Mouse (Mus musculus): ENCODE measurements around the gene Fut2. TPM values are rescaled to one million over a fixed set of nuclear protein-coding genes. Genes with fewer than 3 reads are reported as not detected.

Fut2 gene
- polyA plus RNA-seq, 1 experiment = not detected

- no peak for TF ChIP-seq CTCF (IDR thresholded peaks at IDR 0.05; ENCODE audit: control insufficient read depth, insufficient read depth, low read length)
- no peak for TF ChIP-seq POLR2A (IDR thresholded peaks at IDR 0.05; ENCODE audit: borderline replicate concordance, control insufficient read depth, low read depth, low read length)
- Histone ChIP-seq H3K27ac (ENCODE audit: control insufficient read depth, insufficient read depth, low read depth, low read length, poor library complexity) (peak overlapping the region; percentile 48), H3K4me1 (ENCODE audit: control insufficient read depth, insufficient read depth, low read length) (peaks cover 11% of the 10 kb centered on the region), H3K4me3 (replicated peaks; ENCODE audit: control insufficient read depth, low read depth, low read length) (peak overlapping the region; percentile 60)
- under 1% methylated on average over 21 of the region's 21 CpGs for WGBS
Observed at GRCm38 (mm10) chr7:45705443-45705864, 39.3 kb upstream of the Fut2 start.

- TF ChIP-seq POLR2A (IDR thresholded peaks at IDR 0.05; ENCODE audit: borderline replicate concordance, control insufficient read depth, low read depth, low read length) (no peak), CTCF (IDR thresholded peaks at IDR 0.05; ENCODE audit: control insufficient read depth, insufficient read depth, low read length) (no peak)
- peaks cover 11% of the 10 kb centered on the region for H3K4me1 ChIP-seq (ENCODE audit: control insufficient read depth, insufficient read depth, low read length)
- H3K27ac ChIP-seq (ENCODE audit: control insufficient read depth, insufficient read depth, low read depth, low read length, poor library complexity) = peak within 1 kb of the TSS; percentile 48
- H3K4me3 ChIP-seq (replicated peaks; ENCODE audit: control insufficient read depth, low read depth, low read length) = peak within 1 kb of the TSS; percentile 60
- WGBS = under 1% methylated on average over 36 of the region's 36 CpGs
Observed at GRCm38 (mm10) chr7:45704730-45705442, 38.7 kb upstream of the Fut2 start, which contains the start of gene Dbp. Gene Dbp (plus strand): TSS chr7:45705088.

GRCm38 (mm10) chr7:45704046-45704559 lies 37.9 kb upstream of the Fut2 start:
- no peak for TF ChIP-seq CTCF (IDR thresholded peaks at IDR 0.05; ENCODE audit: control insufficient read depth, insufficient read depth, low read length)
- no peak for TF ChIP-seq POLR2A (IDR thresholded peaks at IDR 0.05; ENCODE audit: borderline replicate concordance, control insufficient read depth, low read depth, low read length)
- 1% methylated on average over 13 of the region's 13 CpGs for whole genome bisulfite sequencing
- Histone ChIP-seq H3K27ac (ENCODE audit: control insufficient read depth, insufficient read depth, low read depth, low read length, poor library complexity) (peak overlapping the region; percentile 35; the same call in 1 of the 2 replicates), H3K4me1 (ENCODE audit: control insufficient read depth, insufficient read depth, low read length) (peaks cover 10% of the 10 kb centered on the region), H3K4me3 (replicated peaks; ENCODE audit: control insufficient read depth, low read depth, low read length) (peak overlapping the region; percentile 10)

DNA sequence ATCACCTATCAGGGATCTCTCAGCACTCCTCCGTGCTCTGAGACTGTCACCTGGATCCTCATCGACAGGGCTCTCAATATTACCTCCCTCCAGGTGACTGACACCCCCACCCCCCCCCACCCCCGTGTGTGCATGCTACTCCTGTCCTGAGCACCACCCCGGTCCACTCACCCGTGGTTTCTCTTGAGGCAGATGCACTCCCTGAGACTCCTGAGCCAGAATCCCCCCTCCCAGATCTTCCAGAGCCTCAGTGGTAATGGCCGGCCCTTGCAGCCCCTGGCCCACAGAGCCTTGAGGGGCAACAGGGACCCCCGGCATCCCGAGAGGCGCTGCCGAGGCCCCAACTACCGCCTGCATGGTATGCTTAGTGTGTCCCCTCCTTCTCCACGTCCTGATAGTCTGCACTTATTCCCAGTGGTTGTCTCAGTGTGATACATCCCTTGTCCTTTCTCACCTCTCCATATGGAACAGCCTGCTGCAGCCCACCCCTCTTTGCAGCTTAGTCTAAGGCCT lies 37.4 kb upstream of the Fut2 start:
- Histone ChIP-seq H3K4me1 (ENCODE audit: control insufficient read depth, insufficient read depth, low read length) (peaks cover 8% of the 10 kb centered on the region), H3K4me3 (replicated peaks; ENCODE audit: control insufficient read depth, low read depth, low read length) (no peak overlapping the region), H3K27ac (ENCODE audit: control insufficient read depth, insufficient read depth, low read depth, low read length, poor library complexity) (no peak overlapping the region)
- TF ChIP-seq CTCF (IDR thresholded peaks at IDR 0.05; ENCODE audit: control insufficient read depth, insufficient read depth, low read length) (no peak), POLR2A (IDR thresholded peaks at IDR 0.05; ENCODE audit: borderline replicate concordance, control insufficient read depth, low read depth, low read length) (no peak)
- 44% methylated on average over 12 of the region's 12 CpGs for WGBS

- Histone ChIP-seq H3K4me3 (replicated peaks; ENCODE audit: control insufficient read depth, low read depth, low read length) (no peak overlapping the region), H3K27ac (ENCODE audit: control insufficient read depth, insufficient read depth, low read depth, low read length, poor library complexity) (no peak overlapping the region), H3K4me1 (ENCODE audit: control insufficient read depth, insufficient read depth, low read length) (peaks cover 2% of the 10 kb centered on the region; the same call in 1 of the 2 replicates)
- TF ChIP-seq POLR2A (IDR thresholded peaks at IDR 0.05; ENCODE audit: borderline replicate concordance, control insufficient read depth, low read depth, low read length) = no peak
- TF ChIP-seq CTCF (IDR thresholded peaks at IDR 0.05; ENCODE audit: control insufficient read depth, insufficient read depth, low read length) = no peak
- WGBS = 89% methylated on average over 17 of the region's 17 CpGs
Observed at GRCm38 (mm10) chr7:45702809-45703520, 36.8 kb upstream of the Fut2 start.

- WGBS = 86% methylated on average over 11 of the region's 11 CpGs
- no peak overlapping the region for H3K27ac ChIP-seq (ENCODE audit: control insufficient read depth, insufficient read depth, low read depth, low read length, poor library complexity)
- peaks cover 2% of the 10 kb centered on the region; the same call in 1 of the 2 replicates for H3K4me1 ChIP-seq (ENCODE audit: control insufficient read depth, insufficient read depth, low read length)
- no peak overlapping the region for H3K4me3 ChIP-seq (replicated peaks; ENCODE audit: control insufficient read depth, low read depth, low read length)
- TF ChIP-seq CTCF (IDR thresholded peaks at IDR 0.05; ENCODE audit: control insufficient read depth, insufficient read depth, low read length) (no peak), POLR2A (IDR thresholded peaks at IDR 0.05; ENCODE audit: borderline replicate concordance, control insufficient read depth, low read depth, low read length) (no peak)
Observed at GRCm38 (mm10) chr7:45702316-45702715, 36.1 kb upstream of the Fut2 start.

DNA sequence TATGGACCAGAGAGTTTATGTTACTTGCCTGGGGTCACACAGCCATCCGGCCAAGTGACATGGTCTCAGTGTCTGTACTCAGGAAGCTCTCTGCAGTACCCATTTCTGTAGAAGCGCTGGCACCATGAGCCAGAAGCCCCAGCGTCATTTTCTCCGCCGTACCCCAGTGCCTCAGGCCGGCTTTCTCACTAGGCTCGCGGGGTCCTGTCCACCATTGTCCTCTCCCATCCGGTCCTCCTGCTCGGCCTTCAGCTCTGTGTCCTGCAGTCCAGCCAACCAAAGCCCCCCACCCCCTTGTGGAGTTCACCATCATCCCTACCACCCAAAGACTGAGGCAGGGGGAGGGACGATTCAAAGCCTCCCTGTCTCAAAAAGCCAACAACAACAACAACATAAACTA lies 35.4 kb upstream of the Fut2 start:
- TF ChIP-seq CTCF (IDR thresholded peaks at IDR 0.05; ENCODE audit: control insufficient read depth, insufficient read depth, low read length) = no peak
- no peak for TF ChIP-seq POLR2A (IDR thresholded peaks at IDR 0.05; ENCODE audit: borderline replicate concordance, control insufficient read depth, low read depth, low read length)
- 88% methylated on average over 11 of the region's 11 CpGs for WGBS
- Histone ChIP-seq H3K4me1 (ENCODE audit: control insufficient read depth, insufficient read depth, low read length) (no peaks in the 10 kb centered on the region; the same call in 1 of the 2 replicates), H3K4me3 (replicated peaks; ENCODE audit: control insufficient read depth, low read depth, low read length) (no peak overlapping the region), H3K27ac (ENCODE audit: control insufficient read depth, insufficient read depth, low read depth, low read length, poor library complexity) (no peak overlapping the region)

- WGBS = 52% methylated on average over 11 of the region's 11 CpGs
- Histone ChIP-seq H3K4me1 (ENCODE audit: control insufficient read depth, insufficient read depth, low read length) (no peaks in the 10 kb centered on the region; the same call in 1 of the 2 replicates), H3K27ac (ENCODE audit: control insufficient read depth, insufficient read depth, low read depth, low read length, poor library complexity) (no peak overlapping the region), H3K4me3 (replicated peaks; ENCODE audit: control insufficient read depth, low read depth, low read length) (no peak overlapping the region)
- TF ChIP-seq CTCF (IDR thresholded peaks at IDR 0.05; ENCODE audit: control insufficient read depth, insufficient read depth, low read length) (no peak), POLR2A (IDR thresholded peaks at IDR 0.05; ENCODE audit: borderline replicate concordance, control insufficient read depth, low read depth, low read length) (no peak)
Observed at GRCm38 (mm10) chr7:45701072-45701471, 34.9 kb upstream of the Fut2 start.
